ENCODE assay signal across 25 mouse cellular contexts in the genomic region with DNA sequence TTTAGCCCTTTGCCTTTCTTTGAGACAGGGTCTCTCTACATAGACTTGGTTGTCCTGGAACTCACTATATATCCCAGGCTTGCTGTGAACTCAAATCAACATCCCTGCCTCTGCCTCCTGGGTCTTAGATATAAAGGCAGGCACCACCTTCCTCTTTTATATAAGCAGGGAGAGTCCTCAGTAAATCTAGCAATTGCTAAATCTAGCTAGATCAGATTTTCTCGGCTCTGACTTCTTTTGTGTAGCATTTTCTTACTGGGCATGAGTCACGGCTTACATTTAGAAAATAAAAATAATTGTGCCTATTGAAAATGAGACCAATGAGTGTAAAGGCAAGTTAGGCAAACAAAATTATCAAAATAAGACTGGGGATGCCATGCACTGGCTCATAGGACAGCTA.
"Had no signal": no experiment of that assay in that cellular context is flagged by ENCODE, and none has a peak within 500 bp of the region (broad histone marks: within the 10 kb centered on the region; RNA-seq: fewer than 3 reads in every experiment).

No protein-coding gene starts in this region.

- DNase-seq: gastrocnemius, postnatal 14 days; gastrocnemius, postnatal 36 days; heart, adult 18-20 months; heart, postnatal 14 days; heart, postnatal 36 days; kidney, adult 11 months; kidney, adult 2 months; kidney, adult 9 months; kidney, postnatal 14 days; kidney, postnatal 36 days; layer of hippocampus, adult 9-11 months; layer of hippocampus, postnatal 36 days had no signal

- H3K27me3 ChIP-seq: heart, embryonic 13.5 days; heart, embryonic 15.5 days; hindbrain, embryonic 13.5 days; hindbrain, embryonic 15.5 days; kidney, embryonic 15.5 days; limb, embryonic 13.5 days; limb, embryonic 15.5 days; liver, embryonic 12.5 days had no signal

- H3K4me2 ChIP-seq: heart, embryonic 13.5 days; heart, embryonic 15.5 days; hindbrain, embryonic 13.5 days; hindbrain, embryonic 15.5 days; kidney, embryonic 15.5 days; limb, embryonic 13.5 days; limb, embryonic 15.5 days; liver, embryonic 12.5 days had no signal

- H3K36me3 ChIP-seq: heart, embryonic 10.5 days; heart, embryonic 13.5 days; heart, embryonic 15.5 days; hindbrain, embryonic 13.5 days; hindbrain, embryonic 15.5 days; kidney, embryonic 15.5 days; limb, embryonic 13.5 days; limb, embryonic 15.5 days; liver, embryonic 12.5 days had no signal

- H3K4me1 ChIP-seq: heart, embryonic 10.5 days; heart, embryonic 13.5 days; heart, embryonic 15.5 days; hindbrain, embryonic 13.5 days; hindbrain, embryonic 15.5 days; kidney, embryonic 15.5 days; limb, embryonic 15.5 days; liver, embryonic 12.5 days had no signal

- H3K9ac ChIP-seq: heart, embryonic 13.5 days; heart, embryonic 15.5 days; hindbrain, embryonic 13.5 days; hindbrain, embryonic 15.5 days; kidney, embryonic 15.5 days; limb, embryonic 13.5 days; limb, embryonic 15.5 days; liver, embryonic 12.5 days; liver, embryonic 14.5 days had no signal

- H3K4me3 ChIP-seq: heart, embryonic 10.5 days; heart, embryonic 13.5 days; heart, embryonic 15.5 days; hindbrain, embryonic 13.5 days; hindbrain, embryonic 15.5 days; kidney, embryonic 15.5 days; limb, embryonic 13.5 days; limb, embryonic 15.5 days; liver, embryonic 12.5 days had no signal

- ATAC-seq: hindbrain, postnatal 0 days; intestine, embryonic 16.5 days; liver, embryonic 12.5 days had no signal

- H3K27ac ChIP-seq: heart, embryonic 10.5 days; heart, embryonic 13.5 days; heart, embryonic 15.5 days; hindbrain, embryonic 13.5 days; hindbrain, embryonic 15.5 days; hindbrain, postnatal 0 days; kidney, embryonic 15.5 days; kidney, postnatal 0 days; limb, embryonic 13.5 days; limb, embryonic 15.5 days; liver, embryonic 12.5 days; liver, embryonic 14.5 days had no signal

- H3K9me3 ChIP-seq: heart, embryonic 10.5 days; heart, embryonic 13.5 days; heart, embryonic 15.5 days; hindbrain, embryonic 13.5 days; hindbrain, embryonic 15.5 days; kidney, embryonic 15.5 days; limb, embryonic 13.5 days; limb, embryonic 15.5 days; liver, embryonic 12.5 days had no signal
